Mouse (Mus musculus): ENCODE data around the gene Kansl1l.

DNA sequence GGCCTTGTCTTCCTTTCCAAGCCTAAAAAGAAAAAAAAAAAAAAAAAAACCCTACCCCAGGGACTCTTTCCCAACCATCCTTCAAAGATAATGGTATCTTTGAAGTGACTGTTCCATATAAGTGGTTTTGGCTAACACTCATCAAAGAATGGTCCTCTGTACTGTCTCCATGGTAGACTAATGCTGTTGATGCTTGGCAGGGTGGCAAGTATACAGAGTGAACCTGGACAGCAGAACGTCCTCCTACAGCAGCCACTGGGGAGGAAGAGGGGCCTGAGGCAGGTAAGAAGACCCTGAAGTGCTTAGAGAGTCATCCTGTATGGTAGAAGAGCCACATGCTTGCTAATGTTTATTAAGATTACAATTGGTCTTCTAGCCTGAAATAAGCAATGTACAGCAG is 125.1 kb downstream of the Kansl1l start:
- TF ChIP-seq GATA1 (IDR thresholded peaks at IDR 0.05; ENCODE audit: low read length) (no peak), TAL1 (IDR thresholded peaks at IDR 0.05; ENCODE audit: low read length) (no peak)

Measured in erythroblast, embryonic 14.5 days (primary cell).